16 mouse cellular contexts compared by ENCODE assay signal in the genomic region with DNA sequence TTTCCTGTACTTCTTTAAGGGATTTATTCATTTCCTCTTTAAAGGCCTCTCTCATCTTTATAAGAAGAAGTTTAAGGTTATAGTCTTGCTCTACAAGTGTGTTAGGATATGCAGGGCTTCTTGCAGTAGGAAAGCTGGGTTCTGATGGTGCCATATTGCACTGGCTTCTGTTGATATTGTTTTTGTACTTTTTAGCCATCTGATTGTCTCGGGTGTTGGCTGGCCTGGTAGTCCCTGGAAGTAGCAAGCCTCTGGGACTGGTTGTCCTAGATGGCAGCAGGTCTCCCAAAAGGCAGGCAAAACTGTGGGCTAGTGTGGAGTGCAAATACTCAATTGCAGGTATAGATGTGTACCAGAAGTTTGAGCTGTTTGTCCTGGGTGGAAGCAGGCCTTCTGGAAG.
A peak's percentile ranks its signal among the peaks of the same experiment; 100 is the strongest.
DNase-seq lines count a peak whose midpoint lies in the region.
"Had no signal": no experiment of that assay in that cellular context is flagged by ENCODE, and none has a peak within 500 bp of the region (broad histone marks: within the 10 kb centered on the region; RNA-seq: fewer than 3 reads in every experiment).

No protein-coding gene starts in this region.

- DNase-seq in layer of hippocampus, adult 18-20 months (ENCODE audit: low spot score in 2 of 2): peak; percentile 25 to 60
- DNase-seq in layer of hippocampus, adult 9-10 months (ENCODE audit: low spot score): no peak
- DNase-seq in layer of hippocampus, adult 9-11 months: peak; percentile 40
- DNase-seq in layer of hippocampus, postnatal 14 days (ENCODE audit: low spot score in 2 of 2): peak; percentile 35 to 70
- no peak for DNase-seq in frontal cortex, adult 2 months (ENCODE audit: extremely low spot score in 1 of 2, low spot score in 1 of 2)
- DNase-seq in thymus, adult 18-20 months: no peak
- DNase-seq: adrenal gland, adult 2 months; adrenal gland, postnatal 10 days; adrenal gland, postnatal 25 days; cerebellum, adult 11 months; cerebellum, adult 18-20 months; cerebellum, adult 8-10 months; cerebellum, adult 9-11 months; cerebellum, postnatal 14 days; cerebellum, postnatal 36 days; embryo, embryonic 11 days had no signal

Comparison
In these comparisons a context has a peak if more than half of its experiments do, and no peak if none do; other contexts are left out.
1. DNase-seq: peak in layer of hippocampus, adult 18-20 months (2 of 2), layer of hippocampus, adult 9-11 months (single experiment) and layer of hippocampus, postnatal 14 days (2 of 2); none in layer of hippocampus, adult 9-10 months (single experiment), frontal cortex, adult 2 months (0 of 2) and thymus, adult 18-20 months (0 of 2).